10 mouse cellular contexts compared by ENCODE assay signal in genomic region chr5:24389011-24389657, GRCm38 (mm10). TPM values are rescaled to one million over a fixed set of nuclear protein-coding genes. Genes with fewer than 3 reads are reported as not detected.
DNase-seq lines count a peak whose midpoint lies in the region; ATAC-seq and TF ChIP-seq lines count a peak whose summit lies in the region.
"Had no signal": no experiment of that assay in that cellular context is flagged by ENCODE, and none has a peak within 500 bp of the region (broad histone marks: within the 10 kb centered on the region; RNA-seq: fewer than 3 reads in every experiment).

No protein-coding gene starts in this region.

- peaks cover 17% of the 10 kb centered on the region for H3K4me1 ChIP-seq in lung, postnatal 0 days (ENCODE audit: insufficient read depth, low read depth, low read length)
- H3K4me1 ChIP-seq in limb, embryonic 10.5 days = peaks cover 55% of the 10 kb centered on the region
- peaks cover 10% of the 10 kb centered on the region; the same call in 1 of the 2 replicates for H3K4me1 ChIP-seq in forebrain, embryonic 11.5 days (replicated peaks; ENCODE audit: control insufficient read depth, insufficient read depth, low read length)
- peaks cover 24% of the 10 kb centered on the region for H3K4me1 ChIP-seq in forebrain, embryonic 15.5 days

- H3K36me3 ChIP-seq in lung, postnatal 0 days (ENCODE audit: insufficient read depth, low read length) = no peaks in the 10 kb centered on the region
- no peaks in the 10 kb centered on the region for H3K36me3 ChIP-seq in limb, embryonic 10.5 days
- H3K36me3 ChIP-seq in forebrain, embryonic 11.5 days (ENCODE audit: control insufficient read depth, insufficient read depth, low read length) = no peaks in the 10 kb centered on the region
- H3K36me3 ChIP-seq in forebrain, embryonic 15.5 days = no peaks in the 10 kb centered on the region
- H3K36me3 ChIP-seq: embryonic facial prominence, embryonic 12.5 days; lung, embryonic 15.5 days had no signal

- no peak overlapping the region for H3K4me2 ChIP-seq in lung, postnatal 0 days (replicated peaks; ENCODE audit: low read depth, low read length)
- H3K4me2 ChIP-seq in forebrain, embryonic 11.5 days (ENCODE audit: low read depth, low read length, severe bottlenecking) = no peak overlapping the region
- H3K4me2 ChIP-seq in forebrain, embryonic 15.5 days (replicated peaks) = no peak overlapping the region

- no peak overlapping the region for H3K27ac ChIP-seq in lung, postnatal 0 days (ENCODE audit: low read length)
- H3K27ac ChIP-seq in limb, embryonic 10.5 days = peak overlapping the region; percentile 77
- no peak overlapping the region for H3K27ac ChIP-seq in forebrain, embryonic 11.5 days (ENCODE audit: low read depth, low read length)
- no peak overlapping the region for H3K27ac ChIP-seq in forebrain, embryonic 15.5 days (replicated peaks)
- H3K27ac ChIP-seq: embryonic facial prominence, embryonic 12.5 days; lung, embryonic 15.5 days had no signal

- H3K9me3 ChIP-seq in lung, postnatal 0 days (ENCODE audit: low read length) = no peaks in the 10 kb centered on the region
- no peaks in the 10 kb centered on the region for H3K9me3 ChIP-seq in limb, embryonic 10.5 days (replicated peaks)
- H3K9me3 ChIP-seq in forebrain, embryonic 11.5 days (ENCODE audit: control insufficient read depth, low read length) = no peaks in the 10 kb centered on the region
- no peaks in the 10 kb centered on the region for H3K9me3 ChIP-seq in forebrain, embryonic 15.5 days
- H3K9me3 ChIP-seq: embryonic facial prominence, embryonic 12.5 days; lung, embryonic 15.5 days had no signal

- 59% methylated on average over 6 of the region's 7 CpGs for WGBS in lung, postnatal 0 days
- 41% methylated on average over 7 of the region's 7 CpGs for WGBS in limb, embryonic 10.5 days
- 59% methylated on average over 6 of the region's 7 CpGs for WGBS in forebrain, embryonic 11.5 days
- 66% methylated on average over 7 of the region's 7 CpGs for WGBS in forebrain, embryonic 15.5 days

- TF ChIP-seq CTCF in lung, postnatal 0 days (IDR thresholded peaks at IDR 0.05) = no peak

- H3K4me3 ChIP-seq in lung, postnatal 0 days (ENCODE audit: low read depth, low read length) = no peak overlapping the region
- peak overlapping the region; percentile 62; the same call in 1 of the 2 replicates for H3K4me3 ChIP-seq in limb, embryonic 10.5 days
- no peak overlapping the region for H3K4me3 ChIP-seq in forebrain, embryonic 11.5 days (ENCODE audit: low read depth, low read length)
- H3K4me3 ChIP-seq in forebrain, embryonic 15.5 days = no peak overlapping the region

- peaks cover 7% of the 10 kb centered on the region; the same call in 1 of the 2 replicates for H3K27me3 ChIP-seq in lung, postnatal 0 days (replicated peaks; ENCODE audit: insufficient read depth, low read length)
- peaks cover 45% of the 10 kb centered on the region for H3K27me3 ChIP-seq in limb, embryonic 10.5 days (ENCODE audit: low read depth, poor library complexity, severe bottlenecking)
- peaks cover 33% of the 10 kb centered on the region for H3K27me3 ChIP-seq in forebrain, embryonic 11.5 days (ENCODE audit: control insufficient read depth, insufficient read depth, low read length)
- peaks cover 34% of the 10 kb centered on the region for H3K27me3 ChIP-seq in forebrain, embryonic 15.5 days

- peak; percentile 33 for ATAC-seq in lung, postnatal 0 days
- no peak for ATAC-seq in forebrain, embryonic 11.5 days (replicated peaks; ENCODE audit: low FRiP score)
- no peak for ATAC-seq in forebrain, embryonic 15.5 days (replicated peaks)

- TF ChIP-seq EP300 in lung, postnatal 0 days (IDR thresholded peaks at IDR 0.05) = no peak

- H3K9ac ChIP-seq in lung, postnatal 0 days (replicated peaks; ENCODE audit: low read depth) = no peak overlapping the region
- no peak overlapping the region for H3K9ac ChIP-seq in forebrain, embryonic 11.5 days (ENCODE audit: low read length)
- H3K9ac ChIP-seq in forebrain, embryonic 15.5 days (replicated peaks) = no peak overlapping the region
- H3K9ac ChIP-seq: lung, embryonic 15.5 days had no signal

- peak; percentile 72 for DNase-seq in lung, postnatal 0 days (ENCODE audit: low spot score)
- no peak for DNase-seq in lung, adult 18-20 months
- peak; percentile 39 for DNase-seq in brain, adult 2 months (ENCODE audit: low read depth, low spot score)
- peak; percentile 57 for DNase-seq in limb, embryonic 10.5 days (ENCODE audit: low spot score)
- peak; percentile 30 to 47 for DNase-seq in thymus, postnatal 10 days (ENCODE audit: low spot score in 2 of 2)
- DNase-seq in urinary bladder, postnatal 25 days (ENCODE audit: low spot score) = no peak
- no peak for DNase-seq in forebrain, embryonic 11.5 days (ENCODE audit: low spot score)

RNA-seq across cellular contexts. Expression of gene Atg9b, which starts 2.8 kb away (rescaled TPM):
- polyA plus RNA-seq in lung, postnatal 0 days (2015; fragmentation: Nextera tagmentation; extraction: Ambion mirVana) = 0.54 and 0.94 TPM in 2 replicates
- 1.4 and 2.1 TPM in 2 replicates for polyA plus RNA-seq in limb, embryonic 10.5 days (2016; fragmentation: Nextera tagmentation; extraction: Ambion mirVana)
- polyA plus RNA-seq in forebrain, embryonic 11.5 days (2014; fragmentation: Nextera tagmentation; extraction: Ambion mirVana) = 0.21 and 0.44 TPM in 2 replicates
- polyA plus RNA-seq in forebrain, embryonic 15.5 days (2015; fragmentation: Nextera tagmentation; extraction: Ambion mirVana) = 0.64 and 0.93 TPM in 2 replicates

RNA-seq across cellular contexts. Expression of gene Abcb8, which starts 4.3 kb away (rescaled TPM):
- polyA plus RNA-seq in lung, postnatal 0 days (2015; fragmentation: Nextera tagmentation; extraction: Ambion mirVana) = 22.4 and 25.6 TPM in 2 replicates
- 56.6 and 56.7 TPM in 2 replicates for polyA plus RNA-seq in limb, embryonic 10.5 days (2016; fragmentation: Nextera tagmentation; extraction: Ambion mirVana)
- 45.5 and 57.8 TPM in 2 replicates for polyA plus RNA-seq in forebrain, embryonic 11.5 days (2014; fragmentation: Nextera tagmentation; extraction: Ambion mirVana)
- polyA plus RNA-seq in forebrain, embryonic 15.5 days (2015; fragmentation: Nextera tagmentation; extraction: Ambion mirVana) = 47.9 and 48.7 TPM in 2 replicates

RNA-seq across cellular contexts. Expression of gene Asic3, which starts 24.1 kb away (rescaled TPM):
- 0.07 and 0.29 TPM in 2 replicates for polyA plus RNA-seq in lung, postnatal 0 days (2015; fragmentation: Nextera tagmentation; extraction: Ambion mirVana)
- polyA plus RNA-seq in limb, embryonic 10.5 days (2016; fragmentation: Nextera tagmentation; extraction: Ambion mirVana) = 0.13 and 0.30 TPM in 2 replicates
- polyA plus RNA-seq in forebrain, embryonic 11.5 days (2014; fragmentation: Nextera tagmentation; extraction: Ambion mirVana) = not detected in 2 replicates
- 0.22 and 0.59 TPM in 2 replicates for polyA plus RNA-seq in forebrain, embryonic 15.5 days (2015; fragmentation: Nextera tagmentation; extraction: Ambion mirVana)

RNA-seq across cellular contexts. Expression of gene Nos3, which starts 24.5 kb away (rescaled TPM):
- polyA plus RNA-seq in lung, postnatal 0 days (2015; fragmentation: Nextera tagmentation; extraction: Ambion mirVana) = 20.3 and 26.5 TPM in 2 replicates
- polyA plus RNA-seq in limb, embryonic 10.5 days (2016; fragmentation: Nextera tagmentation; extraction: Ambion mirVana) = 8.4 and 8.9 TPM in 2 replicates
- polyA plus RNA-seq in forebrain, embryonic 11.5 days (2014; fragmentation: Nextera tagmentation; extraction: Ambion mirVana) = 6.6 and 7.4 TPM in 2 replicates
- 7.4 TPM in 2 replicates for polyA plus RNA-seq in forebrain, embryonic 15.5 days (2015; fragmentation: Nextera tagmentation; extraction: Ambion mirVana)

RNA-seq across cellular contexts. Expression of gene Cdk5, which starts 34.2 kb away (rescaled TPM):
- 31.1 and 31.6 TPM in 2 replicates for polyA plus RNA-seq in lung, postnatal 0 days (2015; fragmentation: Nextera tagmentation; extraction: Ambion mirVana)
- 37.2 and 48.5 TPM in 2 replicates for polyA plus RNA-seq in limb, embryonic 10.5 days (2016; fragmentation: Nextera tagmentation; extraction: Ambion mirVana)
- 47.5 and 53.9 TPM in 2 replicates for polyA plus RNA-seq in forebrain, embryonic 11.5 days (2014; fragmentation: Nextera tagmentation; extraction: Ambion mirVana)
- 106 and 114 TPM in 2 replicates for polyA plus RNA-seq in forebrain, embryonic 15.5 days (2015; fragmentation: Nextera tagmentation; extraction: Ambion mirVana)

Comparison
In these comparisons a context has a peak if more than half of its experiments do, and no peak if none do; other contexts are left out.
1. DNase-seq: peak in lung, postnatal 0 days (single experiment), brain, adult 2 months (single experiment), limb, embryonic 10.5 days (single experiment) and thymus, postnatal 10 days (2 of 2); none in lung, adult 18-20 months (0 of 2), urinary bladder, postnatal 25 days (single experiment) and forebrain, embryonic 11.5 days (single experiment).